Mouse (Mus musculus) central nervous system, embryonic 18 days (tissue): ENCODE measurements around the gene Des. TPM values are rescaled to one million over a fixed set of nuclear protein-coding genes. Genes with fewer than 3 reads are reported as not detected.

ENCODE experiments used
- polyA plus RNA-seq: library from polyadenylated mRNA; depleted of rRNA; stranded (reverse); fragments of >200 nt; gene quantifications from 2 replicates; pipeline ENCODE4 v1.2.3, GENCODE M21; 2012; rRNA removed

Des gene
- polyA plus RNA-seq: 1.0 and 9.6 TPM in 2 replicates

DNA sequence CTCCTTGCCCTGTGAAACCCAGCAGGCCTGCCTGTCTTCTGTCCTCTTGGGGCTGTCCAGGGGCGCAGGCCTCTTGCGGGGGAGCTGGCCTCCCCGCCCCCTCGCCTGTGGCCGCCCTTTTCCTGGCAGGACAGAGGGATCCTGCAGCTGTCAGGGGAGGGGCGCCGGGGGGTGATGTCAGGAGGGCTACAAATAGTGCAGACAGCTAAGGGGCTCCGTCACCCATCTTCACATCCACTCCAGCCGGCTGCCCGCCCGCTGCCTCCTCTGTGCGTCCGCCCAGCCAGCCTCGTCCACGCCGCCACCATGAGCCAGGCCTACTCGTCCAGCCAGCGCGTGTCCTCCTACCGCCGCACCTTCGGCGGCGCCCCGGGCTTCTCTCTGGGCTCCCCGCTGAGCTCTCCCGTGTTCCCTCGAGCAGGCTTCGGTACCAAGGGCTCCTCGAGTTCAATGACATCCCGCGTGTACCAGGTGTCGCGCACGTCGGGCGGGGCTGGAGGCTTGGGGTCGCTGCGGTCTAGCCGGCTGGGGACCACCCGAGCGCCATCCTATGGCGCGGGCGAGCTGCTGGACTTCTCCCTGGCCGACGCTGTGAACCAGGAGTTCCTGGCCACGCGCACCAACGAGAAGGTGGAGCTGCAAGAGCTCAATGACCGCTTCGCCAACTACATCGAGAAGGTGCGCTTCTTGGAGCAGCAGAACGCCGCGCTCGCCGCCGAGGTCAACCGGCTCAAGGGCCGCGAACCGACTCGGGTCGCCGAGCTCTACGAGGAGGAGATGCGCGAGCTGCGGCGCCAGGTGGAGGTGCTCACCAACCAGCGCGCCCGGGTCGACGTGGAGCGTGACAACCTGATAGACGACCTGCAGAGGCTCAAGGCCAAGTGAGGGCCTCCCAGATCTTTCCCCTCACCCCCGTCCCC is at the start of gene Des:
Des (plus strand) TSS at position 218 of the 920 bp plus-strand sequence.

DNA sequence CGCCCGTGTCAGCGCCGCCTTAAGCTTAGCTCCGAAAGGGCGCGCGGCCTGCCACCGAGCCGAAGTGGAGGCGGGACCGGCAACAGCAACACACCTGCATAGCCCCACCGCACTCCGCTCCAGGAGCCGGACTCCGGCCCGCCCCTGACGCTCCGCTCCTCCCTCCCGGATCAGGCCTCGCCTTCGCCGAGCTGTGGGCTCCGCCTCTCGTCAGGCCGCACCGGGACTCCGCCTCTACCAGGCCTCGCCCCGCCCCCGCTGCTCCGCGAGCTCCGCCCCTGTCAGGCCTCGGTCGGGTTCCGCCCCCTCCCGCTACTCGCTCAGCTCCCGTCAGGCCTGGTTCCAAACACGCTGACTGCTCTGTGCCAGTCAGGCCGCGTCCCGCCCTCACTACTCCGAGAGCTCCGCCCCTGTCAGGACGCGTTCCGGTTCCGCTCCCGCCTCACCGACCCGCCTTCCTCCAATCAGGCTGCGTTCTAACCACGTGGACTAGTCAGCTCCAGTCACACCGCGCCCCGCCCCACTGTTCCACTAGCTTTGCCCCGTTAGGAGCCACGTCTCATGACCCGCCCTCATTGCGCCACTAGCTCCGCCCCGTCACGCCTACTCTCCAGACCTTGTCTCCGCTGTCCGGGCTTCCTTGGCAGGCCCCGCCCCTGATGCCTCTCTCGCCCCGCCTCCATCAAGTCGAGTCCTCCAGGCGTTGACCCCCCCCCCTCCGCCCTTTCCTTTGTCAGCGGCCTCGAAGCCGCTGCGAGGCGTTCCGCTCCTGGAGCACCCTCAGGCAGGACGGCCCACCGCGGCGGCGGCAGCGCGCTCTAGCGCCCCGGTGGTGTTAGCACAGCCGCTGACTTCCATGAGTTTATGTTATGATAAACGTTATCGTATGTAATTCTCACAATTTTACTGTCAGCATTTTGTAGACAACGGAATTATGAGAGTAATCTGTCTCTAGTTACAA is 42.6 kb upstream of the Des start, which contains the start of gene Dnpep:
Dnpep (minus strand) TSS at position 750 of the 961 bp plus-strand sequence.

DNA sequence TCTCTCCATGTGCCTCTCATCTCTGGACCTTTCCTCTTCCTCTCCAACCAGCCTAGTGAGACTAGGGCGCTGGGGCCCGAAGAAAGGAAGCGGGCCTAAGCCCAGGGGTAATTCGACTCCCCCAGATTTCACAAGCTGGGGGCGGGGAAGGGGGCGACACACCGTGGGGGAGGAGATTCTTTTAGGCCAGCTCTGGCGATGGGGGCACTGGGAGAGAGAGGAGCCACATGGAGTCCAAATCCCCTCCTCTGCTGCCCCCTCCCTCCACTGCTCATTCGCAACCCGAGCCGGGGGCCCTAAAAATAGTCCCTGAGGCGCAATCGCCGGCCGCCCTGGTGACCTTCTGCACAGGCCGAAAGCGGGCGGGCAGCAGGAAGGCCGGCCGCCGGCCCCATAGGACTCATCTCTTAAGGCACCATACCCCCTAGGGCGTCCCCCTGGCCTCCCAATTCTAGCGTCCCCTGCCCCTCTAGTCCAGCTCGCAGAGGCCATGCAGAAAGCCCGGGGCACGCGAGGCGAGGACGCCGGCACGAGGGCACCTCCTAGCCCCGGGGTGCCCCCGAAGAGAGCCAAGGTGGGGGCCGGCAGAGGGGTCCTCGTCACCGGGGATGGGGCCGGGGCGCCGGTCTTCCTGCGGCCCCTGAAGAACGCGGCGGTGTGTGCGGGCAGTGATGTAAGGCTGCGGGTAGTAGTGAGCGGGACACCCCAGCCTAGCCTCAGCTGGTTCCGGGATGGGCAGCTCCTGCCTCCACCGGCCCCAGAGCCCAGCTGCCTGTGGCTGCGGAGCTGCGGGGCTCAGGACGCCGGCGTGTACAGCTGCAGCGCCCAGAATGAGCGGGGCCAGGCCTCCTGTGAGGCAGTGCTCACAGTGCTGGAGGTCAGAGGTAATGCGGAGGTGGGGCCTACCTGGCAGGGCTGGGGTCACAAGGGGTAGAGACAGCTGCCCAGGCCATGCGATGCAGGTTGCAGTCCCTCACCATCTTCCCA is 15.1 kb downstream of the Des start, which contains the start of gene Speg:
Speg (plus strand) TSS at position 348 of the 987 bp plus-strand sequence.

Other genes starting within 250 kb of the Des start
- gene Nhej1, start 235.1 kb upstream of the Des start, polyA plus RNA-seq: 1.7 and 2.4 TPM in 2 replicates
- gene Slc23a3, start 226.4 kb upstream of the Des start, polyA plus RNA-seq: 0.03 and 0.05 TPM in 2 replicates
- gene Cnppd1, start 217.6 kb upstream of the Des start, polyA plus RNA-seq: 45.7 and 51.1 TPM in 2 replicates
- 172 and 179 TPM in 2 replicates for gene Retreg2, start 217.6 kb upstream of the Des start, polyA plus RNA-seq
- gene Zfand2b, start 191.7 kb upstream of the Des start, polyA plus RNA-seq: 51.1 and 55.2 TPM in 2 replicates
- gene Abcb6, start 179.9 kb upstream of the Des start, polyA plus RNA-seq: 45.2 and 45.8 TPM in 2 replicates
- 35.3 and 38.8 TPM in 2 replicates for gene Ankzf1, start 168.2 kb upstream of the Des start, polyA plus RNA-seq
- gene Atg9a, start 168.1 kb upstream of the Des start, polyA plus RNA-seq: 57.0 and 62.6 TPM in 2 replicates
- gene Glb1l, start 149.5 kb upstream of the Des start, polyA plus RNA-seq: 35.6 and 40.2 TPM in 2 replicates
- 206 and 218 TPM in 2 replicates for gene Stk16, start 149.5 kb upstream of the Des start, polyA plus RNA-seq
- 15.5 and 16.9 TPM in 2 replicates for gene Tuba4a, start 140.5 kb upstream of the Des start, polyA plus RNA-seq
- gene A630095N17Rik, start 128.2 kb upstream of the Des start, polyA plus RNA-seq: not detected in 2 replicates
- 67.4 and 71.2 TPM in 2 replicates for gene Dnajb2, start 123.9 kb upstream of the Des start, polyA plus RNA-seq
- gene Ptprn, start 95.8 kb upstream of the Des start, polyA plus RNA-seq: 68.1 and 69.4 TPM in 2 replicates
- 141 and 164 TPM in 2 replicates for gene Resp18, start 81.9 kb upstream of the Des start, polyA plus RNA-seq
- 151 and 153 TPM in 2 replicates for gene Dnpep, start 42.3 kb upstream of the Des start, polyA plus RNA-seq
- gene Speg, start 15.0 kb downstream of the Des start, polyA plus RNA-seq: 69.0 and 70.9 TPM in 2 replicates
- gene Gmppa, start 75.6 kb downstream of the Des start, polyA plus RNA-seq: 103 and 111 TPM in 2 replicates
- 15.3 and 15.9 TPM in 2 replicates for gene Asic4, start 90.1 kb downstream of the Des start, polyA plus RNA-seq
- 61.1 and 64.1 TPM in 2 replicates for gene Chpf, start 119.0 kb downstream of the Des start, polyA plus RNA-seq
- gene Tmem198, start 119.2 kb downstream of the Des start, polyA plus RNA-seq: 39.7 and 43.7 TPM in 2 replicates
- gene Obsl1, start 146.1 kb downstream of the Des start, polyA plus RNA-seq: 39.6 and 49.3 TPM in 2 replicates
- 81.7 and 92.2 TPM in 2 replicates for gene Inha, start 146.7 kb downstream of the Des start, polyA plus RNA-seq
- 31.8 and 33.5 TPM in 2 replicates for gene Stk11ip, start 161.2 kb downstream of the Des start, polyA plus RNA-seq
- 68.3 and 70.8 TPM in 2 replicates for gene Slc4a3, start 185.9 kb downstream of the Des start, polyA plus RNA-seq